Mouse (Mus musculus) lung, adult 2 months (tissue): Measurements from ENCODE around the gene Asb5.

Source experiments
- CTCF ChIP-seq: fragments of 200-500 bp; IDR thresholded peaks from 2 replicates; pipeline ENCODE4 v1.5.1; 2011; ENCODE audit warnings: mild to moderate bottlenecking, low read length, control low read depth; ENCODE audit not compliant: insufficient read depth
- POLR2A ChIP-seq: fragments of 200-500 bp; IDR thresholded peaks from 2 replicates; pipeline ENCODE4 v1.6.1; 2011; ENCODE audit warnings: low read depth, mild to moderate bottlenecking, control low read depth, low read length, borderline replicate concordance; ENCODE audit errors: extremely low read depth

DNA sequence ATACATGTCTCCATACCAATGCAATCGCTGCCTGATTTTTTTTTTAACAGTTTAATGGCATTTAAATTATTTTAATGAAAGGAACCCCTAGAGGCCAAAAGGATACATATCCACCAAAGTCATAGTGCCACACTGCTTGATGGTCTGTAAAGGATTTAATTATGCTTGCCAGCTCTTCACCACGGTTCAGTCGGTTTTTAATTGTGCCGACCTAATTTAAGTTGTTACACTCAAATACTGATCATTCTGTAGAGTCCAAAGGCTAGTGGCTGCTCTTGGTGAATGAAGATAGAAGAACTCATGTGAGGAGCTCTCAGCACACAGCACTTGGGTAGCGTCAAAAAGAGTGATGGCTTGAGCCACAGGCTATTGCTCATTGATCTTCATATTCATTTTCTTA, 5.8 kb downstream of the Asb5 start:
- TF ChIP-seq CTCF = no peak
- no peak for TF ChIP-seq POLR2A
